Mouse (Mus musculus): ENCODE results near the gene Tubb3. TPM values are rescaled to one million over a fixed set of nuclear protein-coding genes. Genes with fewer than 3 reads are reported as not detected.

The Tubb3 gene
- polyA plus RNA-seq, 1 experiment from 2014 or later, result 0.20 TPM

- Histone ChIP-seq H3K4me3 (ENCODE audit: low read depth, low read length) (no peak overlapping the region), H3K4me1 (ENCODE audit: insufficient read depth) (peaks cover 14% of the 10 kb centered on the region), H3K4me2 (ENCODE audit: low read depth, low read length) (no peak overlapping the region), H3K36me3 (replicated peaks; ENCODE audit: insufficient read depth, low read length) (no peaks in the 10 kb centered on the region), H3K27me3 (ENCODE audit: insufficient read depth, low read length) (no peaks in the 10 kb centered on the region), H3K9ac (replicated peaks) (no peak overlapping the region), H3K27ac (ENCODE audit: low read depth) (no peak overlapping the region), H3K9me3 (ENCODE audit: low read length) (no peaks in the 10 kb centered on the region; the same call in 1 of the 2 replicates)
- no peak for DNase-seq
- no peak for ATAC-seq
- 62% methylated on average over 2 of the region's 2 CpGs for WGBS (ENCODE audit: insufficient replicate concordance)
- TF ChIP-seq CTCF (IDR thresholded peaks at IDR 0.05; ENCODE audit: low read depth) (no peak), EP300 (IDR thresholded peaks at IDR 0.05; ENCODE audit: low read depth) (no peak)
These were observed 30.6 kb downstream of the Tubb3 start for GRCm38 (mm10) chr8:123441788-123442187.

GRCm38 (mm10) chr8:123442351-123442750 lies 31.1 kb downstream of the Tubb3 start:
- Histone ChIP-seq H3K36me3 (replicated peaks; ENCODE audit: insufficient read depth, low read length) (no peaks in the 10 kb centered on the region), H3K4me3 (ENCODE audit: low read depth, low read length) (0 out of 2 replicates have a peak overlapping the region, but pooled peaks have one; percentile 84), H3K9me3 (ENCODE audit: low read length) (no peaks in the 10 kb centered on the region; the same call in 1 of the 2 replicates), H3K4me1 (ENCODE audit: insufficient read depth) (peaks cover 14% of the 10 kb centered on the region), H3K27ac (ENCODE audit: low read depth) (no peak overlapping the region), H3K4me2 (ENCODE audit: low read depth, low read length) (peak overlapping the region; percentile 85; the same call in 1 of the 2 replicates), H3K9ac (replicated peaks) (no peak overlapping the region), H3K27me3 (ENCODE audit: insufficient read depth, low read length) (no peaks in the 10 kb centered on the region)
- DNase-seq (no peak), ATAC-seq (no peak)
- 79% methylated on average over 5 of the region's 5 CpGs for WGBS (ENCODE audit: insufficient replicate concordance)
- TF ChIP-seq CTCF (IDR thresholded peaks at IDR 0.05; ENCODE audit: low read depth), result no peak
- TF ChIP-seq EP300 (IDR thresholded peaks at IDR 0.05; ENCODE audit: low read depth), result no peak

- 1% methylated on average over 41 of the region's 41 CpGs for WGBS (ENCODE audit: insufficient replicate concordance)
- H3K9ac ChIP-seq (replicated peaks), result peak overlapping the region; percentile 91
- DNase-seq, result peak; percentile 94
- no peaks in the 10 kb centered on the region for H3K9me3 ChIP-seq (ENCODE audit: low read length)
- H3K36me3 ChIP-seq (replicated peaks; ENCODE audit: insufficient read depth, low read length), result no peaks in the 10 kb centered on the region
- TF ChIP-seq CTCF (IDR thresholded peaks at IDR 0.05; ENCODE audit: low read depth), result peak; percentile 74
- TF ChIP-seq EP300 (IDR thresholded peaks at IDR 0.05; ENCODE audit: low read depth), result no peak
- no peaks in the 10 kb centered on the region for H3K27me3 ChIP-seq (ENCODE audit: insufficient read depth, low read length)
- peak overlapping the region; percentile 85 for H3K4me2 ChIP-seq (ENCODE audit: low read depth, low read length)
- H3K27ac ChIP-seq (ENCODE audit: low read depth), result peak overlapping the region; percentile 71
- peak; percentile 97 for ATAC-seq
- peaks cover 14% of the 10 kb centered on the region for H3K4me1 ChIP-seq (ENCODE audit: insufficient read depth)
- H3K4me3 ChIP-seq (ENCODE audit: low read depth, low read length), result peak overlapping the region; percentile 84
These were observed 31.8 kb downstream of the Tubb3 start for GRCm38 (mm10) chr8:123442871-123443575.

DNA sequence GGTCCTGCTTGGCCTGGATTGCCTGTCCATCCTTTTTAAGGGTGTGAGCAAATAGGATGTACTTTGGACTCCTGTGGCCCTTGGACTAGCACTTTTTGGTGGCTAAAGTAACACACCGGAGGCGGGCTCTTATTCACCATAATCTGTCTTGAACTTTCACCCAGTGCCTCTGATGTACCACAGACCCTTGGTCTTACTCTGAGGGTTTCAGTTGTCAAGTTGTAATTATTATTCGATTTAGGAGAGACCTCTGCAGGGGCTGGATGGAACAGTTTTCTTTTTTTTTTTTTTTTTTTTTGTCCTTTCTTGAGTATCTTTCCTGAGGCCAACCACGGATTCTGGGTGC lies 32.3 kb downstream of the Tubb3 start:
- peak overlapping the region; percentile 91 for H3K9ac ChIP-seq (replicated peaks)
- TF ChIP-seq CTCF (IDR thresholded peaks at IDR 0.05; ENCODE audit: low read depth), result no peak
- TF ChIP-seq EP300 (IDR thresholded peaks at IDR 0.05; ENCODE audit: low read depth), result no peak
- no peak for DNase-seq
- no peaks in the 10 kb centered on the region for H3K36me3 ChIP-seq (replicated peaks; ENCODE audit: insufficient read depth, low read length)
- no peak for ATAC-seq
- peak overlapping the region; percentile 71 for H3K27ac ChIP-seq (ENCODE audit: low read depth)
- peaks cover 15% of the 10 kb centered on the region for H3K4me1 ChIP-seq (ENCODE audit: insufficient read depth)
- peak overlapping the region; percentile 84 for H3K4me3 ChIP-seq (ENCODE audit: low read depth, low read length)
- 17% methylated on average over 4 of the region's 4 CpGs for WGBS (ENCODE audit: insufficient replicate concordance)
- no peaks in the 10 kb centered on the region for H3K9me3 ChIP-seq (ENCODE audit: low read length)
- H3K4me2 ChIP-seq (ENCODE audit: low read depth, low read length), result peak overlapping the region; percentile 85
- no peaks in the 10 kb centered on the region for H3K27me3 ChIP-seq (ENCODE audit: insufficient read depth, low read length)

- peak overlapping the region; percentile 71; the same call in 1 of the 2 replicates for H3K27ac ChIP-seq (ENCODE audit: low read depth)
- ATAC-seq (no peak), DNase-seq (no peak)
- WGBS (ENCODE audit: insufficient replicate concordance), result 73% methylated on average over 6 of the region's 6 CpGs
- H3K27me3 ChIP-seq (ENCODE audit: insufficient read depth, low read length), result no peaks in the 10 kb centered on the region
- peaks cover 16% of the 10 kb centered on the region for H3K4me1 ChIP-seq (ENCODE audit: insufficient read depth)
- H3K36me3 ChIP-seq (replicated peaks; ENCODE audit: insufficient read depth, low read length), result 0 out of 2 replicates have a peak, but pooled peaks cover under 1% of the 10 kb centered on the region
- peak overlapping the region; percentile 91; the same call in 1 of the 2 replicates for H3K9ac ChIP-seq (replicated peaks)
- TF ChIP-seq CTCF (IDR thresholded peaks at IDR 0.05; ENCODE audit: low read depth), result no peak
- no peaks in the 10 kb centered on the region for H3K9me3 ChIP-seq (ENCODE audit: low read length)
- peak overlapping the region; percentile 84; the same call in 1 of the 2 replicates for H3K4me3 ChIP-seq (ENCODE audit: low read depth, low read length)
- H3K4me2 ChIP-seq (ENCODE audit: low read depth, low read length), result peak overlapping the region; percentile 85
These were observed 32.9 kb downstream of the Tubb3 start for GRCm38 (mm10) chr8:123444131-123444530.

DNA sequence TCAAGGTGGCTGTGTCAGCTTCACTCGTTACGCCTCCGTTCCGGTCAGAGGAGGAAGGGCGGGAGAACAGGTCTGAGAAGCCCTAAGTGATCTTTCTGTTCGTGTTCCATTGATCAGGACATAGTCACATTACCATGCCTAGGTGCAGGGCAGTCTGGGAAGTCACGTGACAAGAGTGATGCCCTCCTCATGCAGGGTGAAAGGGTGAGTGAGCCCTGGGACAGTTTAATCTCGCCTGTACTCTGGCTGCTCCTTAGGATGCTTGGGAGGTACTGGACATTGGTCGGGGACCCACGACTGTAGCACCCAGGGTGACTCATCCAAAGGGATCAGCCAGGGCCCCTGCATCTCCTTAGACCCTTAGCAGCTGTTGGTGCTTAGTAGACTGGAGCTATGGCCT lies 34.8 kb downstream of the Tubb3 start:
- no peak for DNase-seq
- Histone ChIP-seq H3K9me3 (ENCODE audit: low read length) (no peaks in the 10 kb centered on the region), H3K27ac (ENCODE audit: low read depth) (no peak overlapping the region), H3K4me2 (ENCODE audit: low read depth, low read length) (no peak overlapping the region), H3K27me3 (ENCODE audit: insufficient read depth, low read length) (no peaks in the 10 kb centered on the region), H3K4me3 (ENCODE audit: low read depth, low read length) (no peak overlapping the region), H3K36me3 (replicated peaks; ENCODE audit: insufficient read depth, low read length) (0 out of 2 replicates have a peak, but pooled peaks cover 3% of the 10 kb centered on the region), H3K9ac (replicated peaks) (no peak overlapping the region), H3K4me1 (ENCODE audit: insufficient read depth) (peaks cover 16% of the 10 kb centered on the region)
- TF ChIP-seq CTCF (IDR thresholded peaks at IDR 0.05; ENCODE audit: low read depth) (no peak), EP300 (IDR thresholded peaks at IDR 0.05; ENCODE audit: low read depth) (no peak)
- no peak for ATAC-seq
- 76% methylated on average over 10 of the region's 10 CpGs for WGBS (ENCODE audit: insufficient replicate concordance)
